Mouse (Mus musculus) forebrain, postnatal 0 days (tissue): Measurements from ENCODE around the gene Tspan9. TPM values are rescaled to one million over a fixed set of nuclear protein-coding genes. Genes with fewer than 3 reads are reported as not detected.

Experiments used
- ATAC-seq: fragments of 200-750 bp; cut with Nextera tagmentation; 2 replicates; pipeline ENCODE4 v1.8.0; 2017; ENCODE audit warnings: mild to moderate bottlenecking, moderate library complexity
- DNase-seq: peaks from one replicate; pipeline ENCODE4 v3.0.0-alpha.2; 2015
- H3K27ac ChIP-seq: fragments of 300-500 bp; sonication (generic); 2 replicates; pipeline ENCODE4 v1.5.1; 2014; ENCODE audit warnings: low read depth, mild to moderate bottlenecking, antibody characterized with exemption, low read length, moderate library complexity, mixed read lengths
- H3K27me3 ChIP-seq: fragments of 300-500 bp; sonication (generic); 2 replicates; pipeline ENCODE4 v1.6.1; 2014; ENCODE audit warnings: mild to moderate bottlenecking, low read length, mixed read lengths; ENCODE audit not compliant: insufficient read depth
- H3K36me3 ChIP-seq: fragments of 300-500 bp; sonication (generic); 2 replicates; pipeline ENCODE4 v1.6.1; 2014; ENCODE audit warnings: mild to moderate bottlenecking, moderate library complexity; ENCODE audit not compliant: insufficient read depth
- H3K4me1 ChIP-seq: fragments of 300-500 bp; sonication (generic); 2 replicates; pipeline ENCODE4 v1.6.1; 2014; ENCODE audit warnings: antibody characterized with exemption; ENCODE audit not compliant: insufficient read depth
- H3K4me2 ChIP-seq: fragments of 300-500 bp; sonication (generic); 2 replicates; pipeline ENCODE4 v1.6.1; 2014; ENCODE audit warnings: low read depth, mild to moderate bottlenecking, moderate library complexity
- H3K4me3 ChIP-seq: fragments of 300-500 bp; sonication (generic); 2 replicates; pipeline ENCODE4 v1.5.1; 2014; ENCODE audit warnings: low read depth, low read length, mixed read lengths
- H3K9ac ChIP-seq: fragments of 300-500 bp; sonication (generic); 2 replicates; pipeline ENCODE4 v1.6.1; 2014; ENCODE audit warnings: mild to moderate bottlenecking
- H3K9me3 ChIP-seq: fragments of 300-500 bp; sonication (generic); 2 replicates; pipeline ENCODE4 v1.6.1; 2016; ENCODE audit warnings: low read length
- CTCF ChIP-seq: sonication (generic); IDR thresholded peaks from 2 replicates; pipeline ENCODE4 v1.5.1; 2016; ENCODE audit warnings: antibody characterized with exemption, control low read depth, low read depth
- WGBS: fragments of 180-500 bp; shearing (Covaris S2); extraction: QIAGEN DNeasy Blood & Tissue Kit; methylation state at CpG from one replicate; pipeline ENCODE4 v1.1.7; 2014; 5-methylcytosine and 5-hydroxymethylcytosine counted together
- polyA plus RNA-seq: library from polyadenylated mRNA; unstranded; fragments of >200 nt; fragmentation: Nextera tagmentation; extraction: Ambion mirVana; gene quantifications from 2 replicates; pipeline ENCODE4 v1.2.1, GENCODE M21; 2015
- total RNA-seq: library from RNA; depleted of rRNA; stranded (reverse); fragments of >200 nt; gene quantifications from 2 replicates; pipeline ENCODE4 v1.2.3, GENCODE M21; 2014

The Tspan9 gene
- total and polyA plus RNA-seq, 2 experiments from 2014 or later = 63.9 to 150 TPM

- ATAC-seq (no peak), DNase-seq (no peak)
- Histone ChIP-seq H3K4me1 (no peaks in the 10 kb centered on the region), H3K36me3 (no peaks in the 10 kb centered on the region), H3K9ac (no peak overlapping the region), H3K9me3 (no peaks in the 10 kb centered on the region), H3K4me3 (no peak overlapping the region), H3K27ac (no peak overlapping the region), H3K4me2 (no peak overlapping the region), H3K27me3 (no peaks in the 10 kb centered on the region)
- 73% methylated on average over 10 of the region's 10 CpGs for WGBS
- TF ChIP-seq CTCF = no peak
These were observed 141.3 kb downstream of the Tspan9 start for GRCm38 (mm10) chr6:128002104-128002503.

GRCm38 (mm10) chr6:128001587-128001986, 141.8 kb downstream of the Tspan9 start:
- DNase-seq (no peak), ATAC-seq (no peak)
- Histone ChIP-seq H3K36me3 (no peaks in the 10 kb centered on the region), H3K27ac (no peak overlapping the region), H3K9ac (no peak overlapping the region), H3K27me3 (no peaks in the 10 kb centered on the region), H3K4me1 (no peaks in the 10 kb centered on the region), H3K4me3 (no peak overlapping the region), H3K9me3 (no peaks in the 10 kb centered on the region), H3K4me2 (no peak overlapping the region)
- WGBS = 54% methylated on average over 1 of the region's 1 CpGs
- no peak for TF ChIP-seq CTCF

GRCm38 (mm10) chr6:128000777-128001176, 142.6 kb downstream of the Tspan9 start:
- H3K36me3 ChIP-seq = no peaks in the 10 kb centered on the region
- ATAC-seq (peak; percentile 58), DNase-seq (peak; percentile 72)
- H3K4me3 ChIP-seq = no peak overlapping the region
- 43% methylated on average over 3 of the region's 3 CpGs for whole genome bisulfite sequencing
- no peaks in the 10 kb centered on the region for H3K9me3 ChIP-seq
- no peak overlapping the region for H3K4me2 ChIP-seq
- H3K4me1 ChIP-seq = no peaks in the 10 kb centered on the region
- H3K27me3 ChIP-seq = no peaks in the 10 kb centered on the region
- no peak overlapping the region for H3K27ac ChIP-seq
- no peak for TF ChIP-seq CTCF
- H3K9ac ChIP-seq = no peak overlapping the region

- Histone ChIP-seq H3K36me3 (no peaks in the 10 kb centered on the region), H3K9me3 (no peaks in the 10 kb centered on the region), H3K27me3 (no peaks in the 10 kb centered on the region), H3K27ac (no peak overlapping the region), H3K4me3 (no peak overlapping the region), H3K9ac (no peak overlapping the region), H3K4me2 (no peak overlapping the region), H3K4me1 (no peaks in the 10 kb centered on the region)
- TF ChIP-seq CTCF = no peak
- ATAC-seq (no peak), DNase-seq (no peak)
- 75% methylated on average over 2 of the region's 2 CpGs for WGBS
These were observed 144.3 kb downstream of the Tspan9 start for GRCm38 (mm10) chr6:127999118-127999517.

- H3K27me3 ChIP-seq = no peaks in the 10 kb centered on the region
- peaks cover 3% of the 10 kb centered on the region; the same call in 1 of the 2 replicates for H3K36me3 ChIP-seq
- H3K4me2 ChIP-seq = no peak overlapping the region
- no peak overlapping the region for H3K9ac ChIP-seq
- H3K4me3 ChIP-seq = no peak overlapping the region
- TF ChIP-seq CTCF = 0 out of 2 replicates have a peak, but pooled peaks have one; percentile 29
- H3K9me3 ChIP-seq = no peaks in the 10 kb centered on the region
- ATAC-seq (no peak), DNase-seq (no peak)
- H3K27ac ChIP-seq = no peak overlapping the region
- 75% methylated on average over 4 of the region's 5 CpGs for WGBS
- H3K4me1 ChIP-seq = no peaks in the 10 kb centered on the region
These were observed 146.5 kb downstream of the Tspan9 start for GRCm38 (mm10) chr6:127996928-127997327.

GRCm38 (mm10) chr6:127992993-127993392, 150.4 kb downstream of the Tspan9 start:
- Histone ChIP-seq H3K4me3 (no peak overlapping the region), H3K36me3 (peaks cover 3% of the 10 kb centered on the region; the same call in 1 of the 2 replicates), H3K27me3 (no peaks in the 10 kb centered on the region), H3K9ac (no peak overlapping the region), H3K4me1 (peaks cover 12% of the 10 kb centered on the region; the same call in 1 of the 2 replicates), H3K4me2 (no peak overlapping the region), H3K27ac (no peak overlapping the region), H3K9me3 (no peaks in the 10 kb centered on the region)
- TF ChIP-seq CTCF = no peak
- 81% methylated on average over 8 of the region's 8 CpGs for WGBS
- ATAC-seq (peak; percentile 52), DNase-seq (no peak)

GRCm38 (mm10) chr6:127991509-127992176, 151.8 kb downstream of the Tspan9 start:
- 93% methylated on average over 11 of the region's 11 CpGs for WGBS
- TF ChIP-seq CTCF = no peak
- Histone ChIP-seq H3K9ac (no peak overlapping the region), H3K27me3 (no peaks in the 10 kb centered on the region), H3K4me2 (no peak overlapping the region), H3K36me3 (peaks cover 3% of the 10 kb centered on the region; the same call in 1 of the 2 replicates), H3K9me3 (no peaks in the 10 kb centered on the region), H3K4me3 (no peak overlapping the region), H3K4me1 (peaks cover 12% of the 10 kb centered on the region; the same call in 1 of the 2 replicates), H3K27ac (no peak overlapping the region)
- DNase-seq = no peak
- no peak for ATAC-seq
